Mouse (Mus musculus): ENCODE data around the gene Oas1h.
"Not testable (repeated sequence)": the region's sequence is repeated elsewhere in the genome, so short reads cannot be mapped to it uniquely, and the experiment has no call there.

The Oas1h gene

GRCm38 (mm10) chr5:120881681-120882080, 20.5 kb downstream of the Oas1h start:
- in situ Hi-C loops (cut with MboI), result not testable (repeated sequence)

GRCm38 (mm10) chr5:120887413-120887812, 26.2 kb downstream of the Oas1h start, which contains the start of gene Oas1g:
Gene Oas1g, minus strand, starts transcription at chr5:120887613.
- in situ Hi-C loops (cut with MboI), result not testable (repeated sequence)

- in situ Hi-C loops (cut with MboI), result no loop called here
These were observed 26.6 kb downstream of the Oas1h start for GRCm38 (mm10) chr5:120887831-120888230.

- in situ Hi-C loops (cut with MboI), result not testable (repeated sequence)
These were observed 27.1 kb downstream of the Oas1h start for GRCm38 (mm10) chr5:120888294-120888815.

- in situ Hi-C loops (cut with MboI), result no loop called here
These were observed 28.8 kb downstream of the Oas1h start for GRCm38 (mm10) chr5:120890026-120890425.

GRCm38 (mm10) chr5:120890991-120891390, 29.8 kb downstream of the Oas1h start:
- in situ Hi-C loops (cut with MboI), result no loop called here

GRCm38 (mm10) chr5:120891566-120892242, 30.5 kb downstream of the Oas1h start:
- in situ Hi-C loops (cut with MboI), result not testable (repeated sequence)

GRCm38 (mm10) chr5:120892243-120892660, 31.0 kb downstream of the Oas1h start:
- in situ Hi-C loops (cut with MboI), result no loop called here

- in situ Hi-C loops (cut with MboI), result not testable (repeated sequence)
These were observed 32.6 kb downstream of the Oas1h start for GRCm38 (mm10) chr5:120893866-120894265.

- in situ Hi-C loops (cut with MboI), result not testable (repeated sequence)
These were observed 33.5 kb downstream of the Oas1h start for GRCm38 (mm10) chr5:120894692-120895091.

GRCm38 (mm10) chr5:120895231-120895900, 34.1 kb downstream of the Oas1h start:
- in situ Hi-C loops (cut with MboI), result no loop called here

GRCm38 (mm10) chr5:120898307-120898706, 37.1 kb downstream of the Oas1h start:
- in situ Hi-C loops (cut with MboI), result no loop called here

GRCm38 (mm10) chr5:120898726-120899125, 37.5 kb downstream of the Oas1h start:
- in situ Hi-C loops (cut with MboI), result no loop called here

- in situ Hi-C loops (cut with MboI), result no loop called here
These were observed 39.4 kb downstream of the Oas1h start for GRCm38 (mm10) chr5:120900666-120901065.

- in situ Hi-C loops (cut with MboI), result no loop called here
These were observed 40.8 kb downstream of the Oas1h start for GRCm38 (mm10) chr5:120902056-120902455.

- in situ Hi-C loops (cut with MboI), result not testable (repeated sequence)
These were observed 45.8 kb downstream of the Oas1h start, which contains the start of gene Oas1a for GRCm38 (mm10) chr5:120906791-120907733. Gene Oas1a, minus strand, starts transcription at chr5:120907521.

- in situ Hi-C loops (cut with MboI), result no loop called here
These were observed 47.1 kb downstream of the Oas1h start for GRCm38 (mm10) chr5:120908196-120908920.

GRCm38 (mm10) chr5:120914204-120914603, 53.0 kb downstream of the Oas1h start, which contains the start of gene Oas1d:
Gene Oas1d, plus strand, starts transcription at chr5:120914536.
- in situ Hi-C loops (cut with MboI), result not testable (repeated sequence)

- in situ Hi-C loops (cut with MboI), result not testable (repeated sequence)
These were observed 58.1 kb downstream of the Oas1h start for GRCm38 (mm10) chr5:120919156-120919935.

GRCm38 (mm10) chr5:120920296-120920695, 59.1 kb downstream of the Oas1h start:
- in situ Hi-C loops (cut with MboI), result no loop called here

All from mature B cell (primary cell).